Mouse (Mus musculus) cerebellum, adult 2 months (tissue): ENCODE measurements around the gene Msln. TPM values are rescaled to one million over a fixed set of nuclear protein-coding genes. Genes with fewer than 3 reads are reported as not detected.

Source experiments
- DNase-seq, 2 experiments: peaks; one replicate each; pipeline ENCODE4 v3.0.0; 2021
- H3K27ac ChIP-seq: fragments of 200-500 bp; 2 replicates; pipeline ENCODE4 v1.5.1; 2012; ENCODE audit warnings: low read length, control low read depth, inconsistent platforms; ENCODE audit not compliant: insufficient read depth
- H3K27me3 ChIP-seq: fragments of 200-500 bp; 2 replicates; pipeline ENCODE4 v1.6.1; 2012; ENCODE audit warnings: inconsistent platforms, mild to moderate bottlenecking, low read length, moderate library complexity; ENCODE audit not compliant: control insufficient read depth, insufficient read depth
- H3K4me1 ChIP-seq: fragments of 200-500 bp; 2 replicates; pipeline ENCODE4 v1.6.1; 2011; ENCODE audit warnings: low read length; ENCODE audit not compliant: control insufficient read depth, insufficient read depth
- H3K4me3 ChIP-seq: fragments of 200-500 bp; replicated peaks from 2 replicates; pipeline ENCODE3; 2011; ENCODE audit warnings: mild to moderate bottlenecking, low read depth, low read length, control low read depth; ENCODE audit not compliant: insufficient read depth
- CTCF ChIP-seq: fragments of 200-500 bp; IDR thresholded peaks from 2 replicates; pipeline ENCODE4 v1.5.1; 2011; ENCODE audit warnings: low read depth, mild to moderate bottlenecking, control low read depth, low read length, moderate library complexity, borderline replicate concordance; ENCODE audit not compliant: insufficient read depth
- POLR2A ChIP-seq: fragments of 200-500 bp; IDR thresholded peaks from 2 replicates; pipeline ENCODE4 v1.6.1; 2011; ENCODE audit warnings: low read length, control low read depth, borderline replicate concordance; ENCODE audit not compliant: insufficient read depth
- WGBS: fragments of 180-500 bp; shearing (Covaris S2); methylation state at CpG from one replicate; pipeline ENCODE4 v1.1.7; 2018; 5-methylcytosine and 5-hydroxymethylcytosine counted together
- polyA plus RNA-seq: library from polyadenylated mRNA; depleted of rRNA; stranded (reverse); fragments of >200 nt; gene quantifications from 2 replicates; pipeline ENCODE4 v1.2.3, GENCODE M21; 2012; rRNA removed

The Msln gene
- polyA plus RNA-seq, 1 experiment, result 0.21 TPM

GRCm38 (mm10) chr17:25717691-25718090, 36.5 kb downstream of the Msln start:
- WGBS, result 6% methylated on average over 6 of the region's 6 CpGs
- TF ChIP-seq POLR2A (no peak), CTCF (no peak)
- DNase-seq, result no peak
- no peaks in the 10 kb centered on the region; the same call in 1 of the 2 replicates for H3K27me3 ChIP-seq
- H3K27ac ChIP-seq, result no peak overlapping the region
- no peaks in the 10 kb centered on the region for H3K4me1 ChIP-seq
- H3K4me3 ChIP-seq, result no peak overlapping the region

GRCm38 (mm10) chr17:25716711-25717637, 37.2 kb downstream of the Msln start, which contains the start of gene Gng13:
Gene Gng13 (plus strand): TSS chr17:25717171.
- Histone ChIP-seq H3K4me1 (no peaks in the 10 kb centered on the region), H3K4me3 (no peak within 1 kb of the TSS), H3K27me3 (no peaks in the 10 kb centered on the region; the same call in 1 of the 2 replicates), H3K27ac (no peak within 1 kb of the TSS)
- TF ChIP-seq CTCF (no peak), POLR2A (no peak)
- WGBS, result 1% methylated on average over 45 of the region's 45 CpGs
- no peak for DNase-seq

DNA sequence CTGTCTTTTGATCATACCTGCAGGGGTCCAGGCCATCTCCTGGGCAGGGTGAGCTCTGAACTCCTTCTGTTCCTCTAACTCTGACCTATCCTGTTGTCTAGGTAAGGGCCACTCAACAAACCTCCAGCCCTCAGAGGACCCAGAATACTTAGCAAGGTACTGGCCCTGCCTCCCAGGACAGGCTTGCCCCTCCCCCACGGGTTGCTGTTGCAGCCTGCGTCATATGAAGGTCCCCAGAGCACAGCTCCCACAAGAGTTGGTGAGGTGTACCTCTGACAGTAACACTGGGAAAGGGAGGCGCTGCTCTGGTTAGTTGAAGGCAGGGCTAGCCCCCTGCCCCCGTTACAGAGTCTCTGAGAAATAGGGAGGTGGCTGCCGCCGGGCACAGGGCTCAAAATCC, 38.0 kb downstream of the Msln start:
- TF ChIP-seq POLR2A, result no peak
- TF ChIP-seq CTCF, result no peak
- WGBS, result 8% methylated on average over 6 of the region's 6 CpGs
- no peak for DNase-seq

GRCm38 (mm10) chr17:25715627-25716026, 38.6 kb downstream of the Msln start:
- Histone ChIP-seq H3K4me3 (no peak overlapping the region), H3K27me3 (no peaks in the 10 kb centered on the region; the same call in 1 of the 2 replicates), H3K27ac (no peak overlapping the region), H3K4me1 (no peaks in the 10 kb centered on the region)
- no peak for TF ChIP-seq CTCF
- no peak for TF ChIP-seq POLR2A
- no peak for DNase-seq
- 55% methylated on average over 3 of the region's 3 CpGs for WGBS

More for the DNA sequence above, 38.0 kb downstream of the Msln start:
- Histone ChIP-seq H3K27ac (no peak overlapping the region), H3K4me1 (no peaks in the 10 kb centered on the region), H3K4me3 (no peak overlapping the region), H3K27me3 (no peaks in the 10 kb centered on the region; the same call in 1 of the 2 replicates)

DNA sequence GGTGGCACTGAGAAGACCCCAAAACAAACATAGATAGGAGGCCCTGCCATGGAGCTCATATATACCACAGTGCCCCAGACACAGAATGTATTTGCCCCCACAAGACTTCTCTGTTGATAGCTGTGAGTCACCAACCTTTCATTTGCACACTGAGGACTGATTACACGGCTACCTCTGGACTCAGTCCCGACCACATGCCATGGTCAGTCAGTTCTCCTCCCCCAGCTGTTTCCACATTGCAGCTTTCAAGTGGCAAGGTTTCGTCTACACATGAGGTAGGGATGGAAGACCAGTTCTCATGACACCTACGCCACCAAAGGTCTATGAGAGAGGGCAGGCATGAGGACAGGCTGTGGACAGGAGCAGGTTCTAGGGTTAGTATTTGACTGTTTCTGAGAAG, 43.0 kb downstream of the Msln start:
- TF ChIP-seq CTCF (no peak), POLR2A (no peak)
- DNase-seq, result no peak
- no peak overlapping the region for H3K4me3 ChIP-seq
- H3K27ac ChIP-seq, result no peak overlapping the region
- WGBS, result 64% methylated on average over 4 of the region's 4 CpGs
- H3K27me3 ChIP-seq, result no peaks in the 10 kb centered on the region
- H3K4me1 ChIP-seq, result no peaks in the 10 kb centered on the region

- Histone ChIP-seq H3K4me3 (no peak overlapping the region), H3K4me1 (no peaks in the 10 kb centered on the region), H3K27me3 (no peaks in the 10 kb centered on the region), H3K27ac (no peak overlapping the region)
- 94% methylated on average over 2 of the region's 2 CpGs for WGBS
- DNase-seq, result no peak
- no peak for TF ChIP-seq POLR2A
- no peak for TF ChIP-seq CTCF
Observed at GRCm38 (mm10) chr17:25709994-25710393, 44.2 kb downstream of the Msln start.

DNA sequence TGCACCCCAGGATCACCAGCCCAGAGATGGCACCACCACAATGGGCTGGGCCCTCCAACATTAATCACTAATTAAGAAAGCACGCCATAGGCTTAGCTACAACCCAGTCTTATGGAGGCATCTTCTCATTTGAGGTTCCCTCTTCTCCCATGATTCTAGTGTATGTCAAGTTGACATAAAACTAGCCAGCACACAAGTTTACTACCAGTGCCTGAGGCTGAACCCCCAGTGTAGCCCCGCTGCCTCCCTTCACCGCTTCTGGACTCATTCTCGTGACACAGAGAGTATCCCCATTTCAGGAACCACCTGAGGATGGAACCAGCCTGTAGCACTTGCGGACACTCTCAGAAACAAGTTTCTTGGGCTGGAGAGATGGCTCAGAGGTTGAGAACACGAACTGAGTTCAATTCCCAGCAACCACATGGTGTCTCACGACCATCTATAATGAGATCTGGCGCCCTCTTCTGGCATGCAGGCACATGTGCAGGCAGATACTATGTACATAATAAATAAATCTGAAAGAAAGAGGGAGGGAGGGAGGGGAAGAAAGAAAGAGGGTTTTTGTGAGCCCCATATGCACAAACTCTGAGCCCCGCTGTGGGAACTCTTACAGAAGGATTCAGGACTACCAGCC, 53.2 kb downstream of the Msln start:
- Histone ChIP-seq H3K4me3 (no peak overlapping the region), H3K27ac (no peak overlapping the region), H3K4me1 (no peaks in the 10 kb centered on the region), H3K27me3 (no peaks in the 10 kb centered on the region)
- DNase-seq, result no peak
- TF ChIP-seq CTCF, result no peak
- no peak for TF ChIP-seq POLR2A
- 57% methylated on average over 9 of the region's 9 CpGs for WGBS

Other genes with a start within 250 kb of the Msln start
- gene Sox8, start 183.7 kb downstream of the Msln start, polyA plus RNA-seq, result 35.9 and 38.0 TPM in 2 replicates
- 18.6 and 19.1 TPM in 2 replicates for gene Lmf1, start 175.3 kb downstream of the Msln start, polyA plus RNA-seq
- 489 and 519 TPM in 2 replicates for gene Gng13, start 37.2 kb downstream of the Msln start, polyA plus RNA-seq
- 3.7 and 4.1 TPM in 2 replicates for gene Chtf18, start 27.0 kb downstream of the Msln start, polyA plus RNA-seq
- 96.4 and 97.4 TPM in 2 replicates for gene Rpusd1, start 26.7 kb downstream of the Msln start, polyA plus RNA-seq
- 0.73 and 1.1 TPM in 2 replicates for gene Mslnl, start 18.3 kb downstream of the Msln start, polyA plus RNA-seq
- 43.5 and 45.5 TPM in 2 replicates for gene Narfl, start 19.4 kb upstream of the Msln start, polyA plus RNA-seq
- gene Haghl, start 31.3 kb upstream of the Msln start, polyA plus RNA-seq, result 340 and 348 TPM in 2 replicates
- 0.47 and 0.79 TPM in 2 replicates for gene Ccdc78, start 32.2 kb upstream of the Msln start, polyA plus RNA-seq
- gene Fam173a, start 38.5 kb upstream of the Msln start, polyA plus RNA-seq, result 167 and 178 TPM in 2 replicates
- gene AC134908.4, start 41.3 kb upstream of the Msln start, polyA plus RNA-seq, result 3.3 and 5.0 TPM in 2 replicates
- gene Metrn, start 42.8 kb upstream of the Msln start, polyA plus RNA-seq, result 534 and 542 TPM in 2 replicates
- gene Fbxl16, start 54.7 kb upstream of the Msln start, polyA plus RNA-seq, result 187 and 207 TPM in 2 replicates
- 32.8 and 34.2 TPM in 2 replicates for gene Wdr24, start 69.2 kb upstream of the Msln start, polyA plus RNA-seq
- 65.8 and 75.2 TPM in 2 replicates for gene Jmjd8, start 74.5 kb upstream of the Msln start, polyA plus RNA-seq
- 326 and 333 TPM in 2 replicates for gene Stub1, start 79.0 kb upstream of the Msln start, polyA plus RNA-seq
- 111 and 119 TPM in 2 replicates for gene Rhbdl1, start 82.9 kb upstream of the Msln start, polyA plus RNA-seq
- gene Gm20683, start 87.4 kb upstream of the Msln start, polyA plus RNA-seq, result 42.9 and 45.9 TPM in 2 replicates
- gene Rhot2, start 90.5 kb upstream of the Msln start, polyA plus RNA-seq, result 105 and 121 TPM in 2 replicates
- gene Wdr90, start 107.1 kb upstream of the Msln start, polyA plus RNA-seq, result 21.6 and 26.9 TPM in 2 replicates
- gene Mcrip2, start 114.4 kb upstream of the Msln start, polyA plus RNA-seq, result 31.9 and 34.1 TPM in 2 replicates
- gene Mettl26, start 120.7 kb upstream of the Msln start, polyA plus RNA-seq, result 110 and 116 TPM in 2 replicates
- gene Wfikkn1, start 126.5 kb upstream of the Msln start, polyA plus RNA-seq, result 0.95 and 1.1 TPM in 2 replicates
- 70.0 and 74.6 TPM in 2 replicates for gene Rab40c, start 165.3 kb upstream of the Msln start, polyA plus RNA-seq
- gene Pigq, start 190.6 kb upstream of the Msln start, polyA plus RNA-seq, result 170 and 191 TPM in 2 replicates
- 1.9 and 2.5 TPM in 2 replicates for gene Nhlrc4, start 190.6 kb upstream of the Msln start, polyA plus RNA-seq
- gene A930017K11Rik, start 198.2 kb upstream of the Msln start, polyA plus RNA-seq, result 13.4 and 14.0 TPM in 2 replicates
- gene Capn15, start 231.4 kb upstream of the Msln start, polyA plus RNA-seq, result 88.7 and 92.8 TPM in 2 replicates